Mouse (Mus musculus) retina, embryonic 14.5 days (tissue): ENCODE results near the gene Hmgxb4.
A peak's percentile ranks its signal among the peaks of the same experiment; 100 is the strongest.

ENCODE experiments used
- DNase-seq: peaks from one replicate; pipeline ENCODE4 v3.0.0-alpha.2; 2015; ENCODE audit warnings: low spot score

The Hmgxb4 gene

DNA sequence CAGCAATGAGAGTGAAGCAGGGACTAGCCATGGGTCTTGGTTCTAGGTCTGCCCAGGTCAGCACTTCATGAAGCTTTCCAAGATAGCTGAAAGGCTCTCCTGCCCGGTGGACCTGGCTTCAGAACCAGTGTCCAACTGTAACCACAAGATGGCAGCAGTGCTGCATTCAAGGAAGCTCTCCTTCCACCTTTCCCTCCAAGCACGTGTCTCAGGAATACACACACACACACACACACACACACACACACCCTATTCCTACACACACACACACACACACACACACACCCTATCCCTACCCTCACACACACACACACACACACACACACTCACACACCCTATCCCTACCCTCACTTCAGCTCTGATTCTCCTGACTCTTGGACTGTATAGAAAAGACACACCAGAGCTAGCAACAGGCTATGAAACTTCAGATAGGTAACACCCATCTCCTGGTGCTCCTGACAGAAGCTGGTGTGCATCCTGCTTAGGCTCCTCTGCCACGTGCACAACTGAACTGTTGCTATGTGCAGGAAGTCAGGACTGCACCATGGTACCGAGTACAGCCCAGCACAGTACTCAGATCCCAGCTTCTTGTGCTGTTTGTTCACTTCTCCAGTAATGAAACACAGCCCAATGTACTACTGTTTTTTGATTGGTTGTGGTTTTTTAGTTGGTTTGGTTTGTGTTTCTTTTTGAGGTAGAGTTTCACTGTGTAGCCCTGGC lies 78.6 kb downstream of the Hmgxb4 start:
- DNase-seq: peak; percentile 86

- DNase-seq: no peak
Observed at GRCm38 (mm10) chr8:75074876-75075275, 81.7 kb downstream of the Hmgxb4 start.

DNA sequence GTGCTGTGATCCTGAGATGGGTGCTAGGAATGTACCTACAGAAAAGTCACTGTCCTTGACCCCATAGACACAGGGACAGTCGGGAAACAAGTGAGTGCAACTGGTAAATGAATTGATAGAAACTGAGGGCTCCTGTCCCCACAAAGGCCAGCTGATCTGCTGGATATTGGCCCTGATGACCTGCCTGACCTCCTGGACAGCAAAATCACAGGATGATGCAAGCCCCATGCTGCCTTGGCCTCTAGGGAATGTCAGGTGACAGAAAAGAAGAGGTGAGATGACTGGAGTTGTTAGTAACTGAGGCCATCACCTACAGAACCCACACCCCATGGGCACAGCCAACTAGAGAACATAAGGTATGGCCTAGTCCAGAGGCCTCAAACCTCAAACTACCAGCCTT lies 85.1 kb downstream of the Hmgxb4 start:
- DNase-seq: no peak

DNA sequence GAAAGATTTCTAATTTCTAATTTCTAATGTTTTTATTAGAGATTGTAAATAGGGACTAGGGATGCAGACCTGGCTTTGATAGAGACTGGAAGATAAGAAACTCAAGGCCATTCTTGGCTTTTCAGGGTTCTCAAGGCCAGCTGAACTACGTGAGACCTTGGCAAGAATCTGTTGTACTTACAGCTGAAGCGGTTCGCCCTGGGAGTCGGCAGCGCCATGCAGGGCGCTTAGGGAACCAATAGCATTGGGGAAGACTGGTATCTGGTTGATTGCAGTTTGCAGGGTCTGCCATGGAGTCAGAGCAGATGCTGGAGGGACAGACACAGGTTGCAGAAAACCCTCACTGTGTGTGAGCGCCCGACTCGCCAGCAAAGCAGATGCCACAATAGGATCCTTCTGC lies 85.7 kb downstream of the Hmgxb4 start:
- DNase-seq: no peak
